Comparison of ENCODE assay signal across 8 mouse cellular contexts in the genomic region with DNA sequence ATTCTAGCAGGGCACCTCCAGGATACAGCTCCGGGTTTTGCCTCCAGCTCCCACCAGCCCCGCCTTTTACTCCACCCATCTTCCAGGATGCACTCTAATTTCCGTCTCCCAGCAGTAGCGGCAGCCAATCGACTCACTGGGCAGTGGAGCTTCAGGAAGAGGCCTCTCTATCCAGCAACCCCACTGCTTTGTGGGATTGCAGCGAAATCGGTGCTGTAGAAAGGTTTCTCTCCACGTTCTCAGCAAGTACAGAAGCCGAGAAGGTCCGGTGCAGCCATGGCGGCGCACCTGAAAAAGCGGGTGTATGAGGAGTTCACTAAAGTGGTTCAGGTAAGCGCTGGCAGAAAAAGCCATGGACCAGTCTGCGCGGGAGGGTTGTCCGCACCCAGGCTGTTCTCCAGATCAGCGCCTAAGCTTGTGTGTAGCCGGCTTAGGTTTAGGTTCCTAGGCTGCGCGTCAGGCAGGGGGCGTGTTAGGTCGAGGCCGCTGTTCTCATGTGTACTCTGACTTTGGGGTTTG. TPM values are rescaled to one million over a fixed set of nuclear protein-coding genes. Genes with fewer than 3 reads are reported as not detected.
DNase-seq lines count a peak whose midpoint lies in the region; ATAC-seq lines count a peak whose summit lies in the region.

Ints4 (plus strand) TSS at position 136 of the 519 bp plus-strand sequence.

- no peaks in the 10 kb centered on the region for H3K27me3 ChIP-seq in hindbrain, embryonic 14.5 days (ENCODE audit: control insufficient read depth, insufficient read depth, low read length)

- H3K4me3 ChIP-seq in hindbrain, embryonic 14.5 days (replicated peaks; ENCODE audit: low read length): peak within 1 kb of the TSS; percentile 57

- peaks cover 15% of the 10 kb centered on the region for H3K36me3 ChIP-seq in hindbrain, embryonic 14.5 days (replicated peaks; ENCODE audit: control insufficient read depth, insufficient read depth)

- WGBS in hindbrain, embryonic 14.5 days: under 1% methylated on average over 24 of the region's 24 CpGs

- DNase-seq in R1 (ENCODE audit: low read depth, low spot score): peak; percentile 99
- peak; percentile 93 to 95 for DNase-seq in cerebellum, postnatal 25 days
- peak; percentile 82 to 88 for DNase-seq in frontal cortex, postnatal 25 days (ENCODE audit: low spot score in 2 of 2)
- peak; percentile 93 for DNase-seq in hindbrain, embryonic 14.5 days (ENCODE audit: low spot score)
- DNase-seq in layer of hippocampus, postnatal 36 days: peak; percentile 93 to 94
- peak; percentile 97 for DNase-seq in lung, postnatal 36 days
- DNase-seq in retina, postnatal 1 day: peak; percentile 98
- peak; percentile 75 to 89 for DNase-seq in urinary bladder, adult 18-20 months (ENCODE audit: low spot score in 2 of 2)

- H3K27ac ChIP-seq in hindbrain, embryonic 14.5 days: peak within 1 kb of the TSS; percentile 62

- H3K4me2 ChIP-seq in hindbrain, embryonic 14.5 days (replicated peaks): peak within 1 kb of the TSS; percentile 92

- H3K4me1 ChIP-seq in hindbrain, embryonic 14.5 days (replicated peaks; ENCODE audit: control insufficient read depth, insufficient read depth, low read length): peaks cover 17% of the 10 kb centered on the region

- peak; percentile 100 for ATAC-seq in hindbrain, embryonic 14.5 days (ENCODE audit: low FRiP score)

- H3K9me3 ChIP-seq in hindbrain, embryonic 14.5 days (ENCODE audit: control insufficient read depth, low read length): no peaks in the 10 kb centered on the region

- H3K9ac ChIP-seq in hindbrain, embryonic 14.5 days: peak within 1 kb of the TSS; percentile 61

RNA-seq across cellular contexts. Expression of gene Ints4, which starts in this region (rescaled TPM):
- 42.8 and 50.3 TPM in 2 replicates for polyA plus RNA-seq in hindbrain, embryonic 14.5 days (2014; fragmentation: Nextera tagmentation; extraction: Ambion mirVana)
- 10 to 100 TPM; 31.5 to 32.4 TPM for total RNA-seq in layer of hippocampus, postnatal 36 days (2021)

Comparison
In these comparisons a context has a peak if more than half of its experiments do, and no peak if none do; other contexts are left out.
1. Peak in every context shown above with its lines: DNase-seq, ATAC-seq, H3K4me3 ChIP-seq and H3K27ac ChIP-seq.